Mouse (Mus musculus) kidney, adult 2 months (tissue): ENCODE measurements around the gene Wdr45.

ENCODE experiments used
- CTCF ChIP-seq: fragments of 200-500 bp; conservative IDR thresholded peaks from 2 replicates; pipeline ENCODE4 v1.5.1; 2011; ENCODE audit warnings: low read depth, mild to moderate bottlenecking, control low read depth, low read length, moderate library complexity, mixed read lengths; ENCODE audit not compliant: insufficient read depth, insufficient read length
- POLR2A ChIP-seq: fragments of 200-500 bp; IDR thresholded peaks from one replicate; pipeline ENCODE4 v1.6.1; 2011; ENCODE audit warnings: low read depth, low read length, control low read depth

GRCm38 (mm10) chrX:7680864-7681263, 33.3 kb upstream of the Wdr45 start, which contains the start of gene Magix:
- TF ChIP-seq CTCF (no peak), POLR2A (no peak)
